Mouse (Mus musculus) myocyte (in vitro differentiated cells): ENCODE measurements around the gene Cyfip1.

Source experiments
- MAX ChIP-seq: IDR thresholded peaks from one replicate; pipeline ENCODE4 v1.6.1; 2011; ENCODE audit warnings: low read depth, mild to moderate bottlenecking, control low read depth
- MYOD1 ChIP-seq, 3 experiments: IDR thresholded peaks; one replicate each; pipeline ENCODE4 v1.6.1; 2011; ENCODE audit warnings: control low read depth in 2 of 3, low read depth in 2 of 3, mild to moderate bottlenecking in 2 of 3, moderate library complexity in 1 of 3; ENCODE audit not compliant: insufficient read length in 2 of 3, control insufficient read depth in 1 of 3
- MYOG ChIP-seq, 3 experiments: IDR thresholded peaks; one replicate each; pipeline ENCODE4 v1.6.1; 2011; ENCODE audit warnings: control low read depth in 2 of 3, low read depth in 2 of 3, mild to moderate bottlenecking in 2 of 3; ENCODE audit not compliant: insufficient read length in 2 of 3, control insufficient read depth in 1 of 3, insufficient read depth in 1 of 3
- POLR2A ChIP-seq: IDR thresholded peaks from one replicate; pipeline ENCODE4 v1.6.1; 2011; ENCODE audit warnings: low read depth, mild to moderate bottlenecking, control low read depth, moderate library complexity; ENCODE audit not compliant: insufficient read length
- POLR2AphosphoS2 ChIP-seq: IDR thresholded peaks from one replicate; pipeline ENCODE4 v1.6.1; 2011; ENCODE audit warnings: low read depth, control low read depth; ENCODE audit not compliant: insufficient read length
- REST ChIP-seq: IDR thresholded peaks from one replicate; pipeline ENCODE4 v1.6.1; 2011; ENCODE audit warnings: mild to moderate bottlenecking, control low read depth, moderate library complexity; ENCODE audit not compliant: insufficient read depth, insufficient read length
- USF1 ChIP-seq: IDR thresholded peaks from one replicate; pipeline ENCODE4 v1.6.1; 2011; ENCODE audit warnings: low read depth, mild to moderate bottlenecking, control low read depth, moderate library complexity

DNA sequence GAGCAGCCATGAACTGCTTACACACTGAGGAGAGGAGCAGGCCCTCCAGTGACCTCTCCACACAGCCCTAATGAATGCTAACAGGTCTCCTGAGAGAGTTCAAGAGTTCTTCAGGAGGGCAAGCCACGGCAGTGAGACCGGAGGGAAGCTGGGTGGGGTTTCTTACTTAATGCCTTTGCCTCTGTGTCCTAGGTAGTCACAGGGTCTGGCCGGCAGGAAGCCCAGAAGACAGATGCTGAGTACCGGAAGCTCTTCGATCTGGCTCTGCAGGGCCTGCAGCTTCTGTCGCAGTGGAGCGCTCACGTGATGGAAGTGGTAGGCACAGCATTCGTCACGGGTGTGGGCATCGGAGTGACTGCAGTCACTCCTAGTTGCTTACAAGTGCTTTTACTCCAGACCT, 50.3 kb downstream of the Cyfip1 start:
- TF ChIP-seq MYOG (IDR thresholded peaks at IDR 0.05; ENCODE audit: control insufficient read depth in 1 of 3, insufficient read depth in 1 of 3, insufficient read length in 2 of 3, low read depth in 2 of 3) (no peak), USF1 (no peak), MYOD1 (IDR thresholded peaks at IDR 0.05; ENCODE audit: control insufficient read depth in 1 of 3, insufficient read length in 2 of 3, low read depth in 2 of 3) (no peak), REST (no peak), MAX (no peak), POLR2AphosphoS2 (no peak), POLR2A (no peak)
